Mouse (Mus musculus) erythroblast, embryonic 14.5 days (primary cell): ENCODE data around the gene Acp2.

ENCODE experiments used
- GATA1 ChIP-seq: IDR thresholded peaks from 2 replicates; pipeline ENCODE4 v1.6.1; 2012; ENCODE audit warnings: low read length, inconsistent platforms, mixed read lengths
- TAL1 ChIP-seq: IDR thresholded peaks from 3 replicates; pipeline ENCODE4 v1.6.1; 2012; ENCODE audit warnings: low read length, inconsistent platforms, mixed read lengths

GRCm38 (mm10) chr2:91167629-91168028 lies 35.1 kb upstream of the Acp2 start:
- TF ChIP-seq TAL1, result no peak
- no peak for TF ChIP-seq GATA1
